Mouse (Mus musculus): ENCODE results near the gene Gjd2.

Gjd2 gene

DNA sequence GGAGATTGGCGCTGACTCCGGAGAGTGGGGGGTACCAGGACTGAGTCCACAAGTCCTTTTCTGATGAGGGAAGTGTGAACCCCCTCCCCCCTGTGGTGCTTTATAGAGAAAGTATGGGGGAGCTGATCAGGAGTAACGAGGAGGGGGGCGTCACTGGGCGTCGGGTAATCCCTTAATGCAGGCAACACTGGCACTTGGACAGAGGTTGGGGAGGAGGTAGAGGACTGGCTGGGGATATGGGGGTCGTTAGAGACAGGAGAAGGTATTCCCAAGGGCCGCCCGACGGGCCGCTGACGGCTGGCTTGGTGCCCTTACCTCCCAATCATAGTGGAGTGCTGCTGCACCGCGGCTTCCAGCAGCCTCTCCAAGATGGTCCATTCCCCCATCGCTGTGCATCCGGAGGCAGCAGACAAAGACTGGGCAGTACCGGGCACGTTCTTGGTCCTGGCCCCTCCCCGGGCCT is 639 bp downstream of the Gjd2 start:
- DNase-seq (ENCODE audit: low spot score), result peak; percentile 36

DNA sequence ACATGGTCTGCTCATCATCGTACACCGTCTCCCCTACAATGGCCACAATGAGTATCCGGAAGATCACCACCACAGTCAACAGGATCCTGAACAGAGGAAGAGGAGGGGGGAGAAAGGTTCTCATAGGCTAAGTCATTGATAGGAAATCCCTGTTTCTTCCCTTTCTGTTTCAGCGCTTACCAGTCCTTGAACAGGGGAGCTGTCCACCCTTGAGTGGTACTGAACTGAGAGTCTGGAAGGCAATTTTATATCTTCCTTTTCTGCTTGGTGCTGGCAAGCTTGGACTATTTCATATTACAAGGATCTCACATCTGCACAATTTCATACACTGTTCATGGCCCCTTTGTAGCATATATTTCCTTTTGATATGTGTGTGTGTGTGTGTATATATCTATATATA is 1.6 kb downstream of the Gjd2 start:
- peak; percentile 70 for DNase-seq (ENCODE audit: low spot score)

GRCm38 (mm10) chr2:114008321-114008720 is 5.1 kb downstream of the Gjd2 start:
- no peak for DNase-seq (ENCODE audit: low spot score)

- no peak for DNase-seq (ENCODE audit: low spot score)
Measured at GRCm38 (mm10) chr2:113997484-113997883, 15.9 kb downstream of the Gjd2 start.

GRCm38 (mm10) chr2:113996930-113997329 is 16.5 kb downstream of the Gjd2 start:
- no peak for DNase-seq (ENCODE audit: low spot score)

- DNase-seq (ENCODE audit: low spot score), result no peak
Measured at GRCm38 (mm10) chr2:113984890-113985289, 28.5 kb downstream of the Gjd2 start.

GRCm38 (mm10) chr2:113980664-113981063 is 32.8 kb downstream of the Gjd2 start:
- no peak for DNase-seq (ENCODE audit: low spot score)

GRCm38 (mm10) chr2:113978151-113978771 is 35.2 kb downstream of the Gjd2 start:
- no peak for DNase-seq (ENCODE audit: low spot score)

DNA sequence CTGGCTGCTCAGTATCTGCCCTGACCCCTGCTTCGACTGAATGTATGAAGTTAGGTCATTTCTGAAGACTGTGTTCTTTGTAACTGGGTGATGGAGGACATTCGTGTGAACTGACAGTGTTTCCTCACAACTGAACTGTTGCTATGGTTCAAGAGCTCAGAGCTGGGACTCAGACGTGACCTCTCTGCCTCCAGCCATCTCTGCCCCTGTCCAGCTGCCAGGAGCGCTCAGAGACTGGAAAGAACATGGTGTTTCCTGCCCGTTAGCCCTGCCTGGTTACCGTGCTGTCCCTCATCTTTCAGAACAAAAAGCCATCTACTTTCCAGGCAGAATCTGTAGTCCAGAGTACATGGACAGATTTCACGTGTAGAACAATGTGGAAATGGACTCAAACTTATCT is 39.5 kb downstream of the Gjd2 start:
- DNase-seq (ENCODE audit: low spot score), result no peak

DNA sequence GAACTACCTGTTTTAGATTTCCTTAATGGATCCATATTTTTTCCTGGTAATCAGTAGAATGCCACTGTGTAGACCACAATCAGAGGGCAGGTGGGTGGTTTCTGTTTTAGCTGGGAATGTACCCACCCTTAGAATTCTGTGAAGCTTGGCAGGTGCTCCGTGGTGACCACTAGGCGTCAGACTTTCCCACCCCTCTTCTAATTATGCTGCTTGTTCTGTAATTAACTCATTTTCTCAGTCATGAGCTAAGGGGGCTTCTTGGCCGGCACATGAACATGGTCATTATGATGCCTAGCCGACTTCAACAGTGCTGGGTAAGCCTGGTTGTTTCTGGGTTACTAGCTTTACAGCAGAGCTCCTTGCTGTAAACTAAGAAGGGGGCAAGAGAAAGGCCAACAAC is 47.0 kb downstream of the Gjd2 start:
- DNase-seq (ENCODE audit: low spot score), result no peak
